Mouse (Mus musculus): ENCODE results near the gene Dido1. TPM values are rescaled to one million over a fixed set of nuclear protein-coding genes. Genes with fewer than 3 reads are reported as not detected.

The Dido1 gene
- polyA plus RNA-seq, 1 experiment from 2014 or later = 31.7 TPM

DNA sequence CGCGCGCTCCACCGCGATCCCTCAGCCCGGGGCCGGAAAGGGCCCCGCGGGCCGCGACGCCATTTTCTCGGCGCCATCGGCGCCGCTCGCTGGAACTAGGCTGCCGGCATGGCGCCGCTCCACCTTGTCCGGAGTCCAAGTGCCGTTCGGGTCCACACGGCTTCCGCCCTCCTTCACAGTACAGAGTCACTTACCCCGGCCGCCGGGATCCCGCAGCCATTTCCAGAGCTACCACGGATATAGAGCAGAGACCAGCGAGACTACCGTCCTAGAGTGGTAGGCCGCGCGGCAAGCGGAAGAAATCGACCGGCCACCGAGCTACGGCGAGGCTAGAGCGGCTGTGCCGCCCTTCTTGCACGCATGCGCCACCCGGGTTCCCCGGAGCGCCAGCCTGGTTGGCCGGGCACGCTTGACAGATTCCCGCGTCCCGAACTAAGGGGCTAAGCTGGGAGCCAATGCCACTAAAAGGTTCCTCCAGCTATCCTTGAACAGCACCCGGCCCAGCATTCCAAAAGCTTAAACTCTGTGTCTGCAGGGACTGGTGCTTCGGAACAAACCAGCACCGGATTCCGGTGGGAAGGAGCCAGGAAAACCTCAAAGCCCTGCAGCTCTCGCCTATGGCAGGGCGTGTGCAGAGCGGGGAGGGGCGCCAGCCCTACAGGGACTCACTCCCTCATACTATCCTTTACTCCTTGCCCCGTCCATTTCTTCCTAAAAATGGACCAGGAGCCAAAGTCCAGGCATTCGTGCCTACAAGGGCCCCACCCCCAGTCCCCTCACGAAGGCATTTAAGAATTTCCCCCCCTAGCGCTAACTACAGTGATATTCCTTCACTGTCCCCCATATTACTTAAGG lies 7.8 kb downstream of the Dido1 start:
- peak; percentile 94 for ATAC-seq (ENCODE audit: borderline replicate concordance, extremely low read depth, low FRiP score, low TSS enrichment)
- no peaks in the 10 kb centered on the region for H3K36me3 ChIP-seq
- 0% methylated on average over 66 of the region's 66 CpGs for WGBS
- peak overlapping the region; percentile 88 for H3K4me2 ChIP-seq
- no peaks in the 10 kb centered on the region for H3K27me3 ChIP-seq
- peaks cover 44% of the 10 kb centered on the region for H3K4me1 ChIP-seq
- peak overlapping the region; percentile 90 for H3K27ac ChIP-seq
- H3K9me3 ChIP-seq = no peaks in the 10 kb centered on the region
- peak overlapping the region; percentile 88 for H3K4me3 ChIP-seq
- peak overlapping the region; percentile 96 for H3K9ac ChIP-seq

DNA sequence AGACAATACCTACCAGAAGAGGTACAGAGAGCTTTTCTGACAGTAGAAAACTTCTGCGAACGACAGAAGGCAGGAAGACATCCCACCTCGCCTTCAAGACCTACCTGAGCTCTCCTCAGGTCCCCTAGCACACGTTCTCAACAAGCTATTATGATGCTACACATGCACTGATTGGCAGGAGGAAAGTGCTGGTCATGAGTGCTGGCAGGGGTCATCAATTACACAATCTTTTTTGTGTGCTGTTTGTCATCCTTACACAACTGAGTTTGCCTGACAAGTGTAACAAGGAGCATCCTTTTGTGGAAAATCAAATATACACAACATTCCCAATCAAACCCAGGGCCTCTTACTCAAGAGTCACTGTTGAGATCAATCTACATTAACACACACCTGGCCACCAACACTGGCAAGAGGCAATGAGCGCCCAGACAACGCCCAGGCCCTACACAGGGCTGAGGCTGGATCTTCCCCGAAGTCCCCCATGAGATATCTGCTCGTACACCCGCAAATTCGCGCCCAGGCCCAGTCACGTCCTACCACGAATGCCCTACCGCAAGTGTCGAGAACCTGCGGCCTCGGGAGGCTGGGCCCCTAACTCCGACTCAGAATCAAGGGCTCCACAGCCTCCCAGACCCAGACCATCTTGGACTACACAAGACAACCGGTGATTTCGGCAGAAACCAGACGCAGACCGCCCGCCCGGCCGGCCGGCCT lies 8.6 kb downstream of the Dido1 start:
- H3K27me3 ChIP-seq = no peaks in the 10 kb centered on the region
- peak overlapping the region; percentile 90 for H3K27ac ChIP-seq
- peaks cover 44% of the 10 kb centered on the region for H3K4me1 ChIP-seq
- peak overlapping the region; percentile 88 for H3K4me3 ChIP-seq
- H3K4me2 ChIP-seq = peak overlapping the region; percentile 88
- peak overlapping the region; percentile 96 for H3K9ac ChIP-seq
- peak; percentile 9; the same call in 1 of the 2 replicates for ATAC-seq (ENCODE audit: borderline replicate concordance, extremely low read depth, low FRiP score, low TSS enrichment)
- H3K9me3 ChIP-seq = no peaks in the 10 kb centered on the region
- no peaks in the 10 kb centered on the region for H3K36me3 ChIP-seq
- 3% methylated on average over 26 of the region's 26 CpGs for WGBS

DNA sequence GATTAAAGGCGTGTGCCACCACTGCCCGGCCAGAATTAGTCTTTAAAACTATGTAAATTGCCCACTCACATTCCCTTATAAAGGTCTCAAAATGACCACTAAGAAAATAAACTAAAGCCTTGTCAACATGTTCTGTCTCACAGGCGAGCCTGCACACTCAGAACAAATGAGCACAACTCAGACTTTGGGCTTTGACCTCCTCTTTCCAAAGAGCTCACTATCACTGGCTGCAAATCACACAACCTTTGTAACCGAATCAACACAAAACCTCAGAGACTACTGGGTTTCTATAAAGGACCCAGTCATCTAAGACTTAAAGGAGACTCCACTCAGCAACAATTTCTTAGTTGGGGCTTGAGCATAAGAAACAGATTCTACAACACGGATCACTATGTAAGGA lies 9.3 kb downstream of the Dido1 start:
- Histone ChIP-seq H3K9me3 (no peaks in the 10 kb centered on the region), H3K36me3 (no peaks in the 10 kb centered on the region), H3K4me2 (peak overlapping the region; percentile 88), H3K4me3 (peak overlapping the region; percentile 88), H3K4me1 (peaks cover 44% of the 10 kb centered on the region), H3K27ac (no peak overlapping the region), H3K27me3 (no peaks in the 10 kb centered on the region), H3K9ac (peak overlapping the region; percentile 96; the same call in 1 of the 2 replicates)
- no peak for ATAC-seq (ENCODE audit: borderline replicate concordance, extremely low read depth, low FRiP score, low TSS enrichment)
- WGBS = 67% methylated on average over 5 of the region's 5 CpGs

DNA sequence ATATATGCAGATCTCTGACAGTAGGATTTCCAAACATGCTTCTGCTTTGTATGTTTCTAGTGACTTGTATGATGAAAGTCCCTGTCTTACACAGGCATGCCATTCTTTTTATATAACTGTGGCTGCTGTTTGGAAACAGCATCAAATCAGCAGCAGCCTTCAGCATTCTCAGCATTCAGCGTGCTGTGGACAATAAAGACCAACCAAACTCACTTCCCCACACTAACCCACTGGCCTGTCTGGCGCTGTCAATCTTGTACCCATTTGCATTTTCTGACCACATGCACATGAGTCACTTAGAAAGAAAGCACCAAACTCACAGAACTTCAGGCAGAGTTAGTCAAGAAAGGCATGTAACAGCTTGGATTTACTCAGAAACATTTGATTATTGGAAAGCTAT lies 14.6 kb downstream of the Dido1 start:
- peaks cover 10% of the 10 kb centered on the region for H3K36me3 ChIP-seq
- no peak overlapping the region for H3K4me3 ChIP-seq
- H3K9me3 ChIP-seq = no peaks in the 10 kb centered on the region
- 87% methylated on average over 2 of the region's 2 CpGs for WGBS
- peaks cover 18% of the 10 kb centered on the region for H3K4me1 ChIP-seq
- no peak for ATAC-seq (ENCODE audit: borderline replicate concordance, extremely low read depth, low FRiP score, low TSS enrichment)
- H3K4me2 ChIP-seq = no peak overlapping the region
- H3K27me3 ChIP-seq = no peaks in the 10 kb centered on the region
- no peak overlapping the region for H3K27ac ChIP-seq
- no peak overlapping the region for H3K9ac ChIP-seq

DNA sequence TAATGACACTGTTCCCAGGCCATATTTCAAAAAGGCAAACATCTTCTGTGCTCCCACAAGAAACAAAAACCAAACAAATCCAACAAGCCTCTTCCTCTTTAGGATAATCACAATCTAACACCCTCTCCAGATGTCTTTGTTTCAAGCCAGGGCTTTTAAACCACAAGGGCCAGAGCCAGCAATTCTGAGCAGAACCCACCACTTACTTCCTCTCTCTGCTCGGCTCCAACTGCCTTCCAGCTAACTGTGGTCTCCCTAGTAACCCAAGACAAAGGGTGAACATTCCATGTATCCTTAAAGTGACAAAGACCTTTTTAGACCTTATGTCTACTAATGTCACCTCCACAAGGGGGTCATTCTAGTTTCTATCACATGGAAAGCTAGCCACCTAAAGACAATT lies 17.2 kb downstream of the Dido1 start:
- no peaks in the 10 kb centered on the region for H3K27me3 ChIP-seq
- ATAC-seq (ENCODE audit: borderline replicate concordance, extremely low read depth, low FRiP score, low TSS enrichment) = no peak; the same call in 1 of the 2 replicates
- no peak overlapping the region for H3K9ac ChIP-seq
- H3K4me2 ChIP-seq = no peak overlapping the region
- WGBS = 3% methylated on average over 1 of the region's 1 CpGs
- no peak overlapping the region for H3K27ac ChIP-seq
- H3K36me3 ChIP-seq = peaks cover 35% of the 10 kb centered on the region
- H3K4me3 ChIP-seq = no peak overlapping the region
- no peaks in the 10 kb centered on the region for H3K9me3 ChIP-seq
- H3K4me1 ChIP-seq = peaks cover 9% of the 10 kb centered on the region

DNA sequence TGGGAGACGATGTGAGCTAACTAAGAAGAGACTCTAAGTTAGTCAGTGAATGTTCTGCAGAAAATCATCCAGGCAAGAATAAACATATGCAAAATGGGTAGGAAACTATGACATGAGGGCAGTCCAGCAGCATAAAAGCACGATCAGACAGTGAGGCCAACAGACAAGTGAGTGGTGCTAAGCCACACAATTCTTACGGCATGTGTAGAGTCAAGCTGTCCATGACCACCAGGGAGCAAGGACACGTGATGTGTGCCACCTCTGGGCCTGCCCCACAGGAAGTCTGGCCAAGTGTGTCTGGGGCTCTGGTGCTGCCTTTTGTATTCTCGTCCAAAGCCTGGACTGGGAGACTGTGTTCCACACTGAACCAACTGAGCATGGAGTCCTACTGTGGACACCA lies 20.0 kb downstream of the Dido1 start:
- Histone ChIP-seq H3K27me3 (no peaks in the 10 kb centered on the region), H3K9ac (no peak overlapping the region), H3K27ac (no peak overlapping the region), H3K4me1 (peaks cover 9% of the 10 kb centered on the region), H3K4me3 (no peak overlapping the region), H3K4me2 (no peak overlapping the region), H3K36me3 (peaks cover 63% of the 10 kb centered on the region), H3K9me3 (no peaks in the 10 kb centered on the region)
- WGBS = 81% methylated on average over 5 of the region's 5 CpGs
- ATAC-seq (ENCODE audit: borderline replicate concordance, extremely low read depth, low FRiP score, low TSS enrichment) = no peak

DNA sequence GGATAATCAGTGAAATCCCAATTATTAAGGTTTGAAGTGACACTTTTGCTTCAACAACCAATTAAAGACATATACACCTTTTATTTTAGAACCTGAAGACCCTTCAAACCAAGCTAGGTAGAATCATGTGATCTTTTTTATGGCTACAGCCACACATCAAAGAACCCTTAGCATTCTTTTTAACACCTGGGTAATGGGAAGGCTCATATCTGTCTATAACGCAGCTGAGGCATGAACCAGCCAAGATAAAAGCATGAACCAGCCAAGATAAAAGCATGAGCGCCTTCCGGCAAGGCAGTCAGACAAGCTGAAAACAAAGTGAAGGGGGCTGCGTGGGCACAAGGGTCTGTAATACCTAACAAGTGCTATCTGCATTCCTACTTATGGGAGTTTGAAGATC lies 25.8 kb downstream of the Dido1 start:
- H3K36me3 ChIP-seq = peaks cover 86% of the 10 kb centered on the region
- no peaks in the 10 kb centered on the region for H3K27me3 ChIP-seq
- H3K27ac ChIP-seq = no peak overlapping the region
- H3K9ac ChIP-seq = no peak overlapping the region
- WGBS = 88% methylated on average over 4 of the region's 4 CpGs
- no peak for ATAC-seq (ENCODE audit: borderline replicate concordance, extremely low read depth, low FRiP score, low TSS enrichment)
- H3K4me3 ChIP-seq = no peak overlapping the region
- H3K4me1 ChIP-seq = no peaks in the 10 kb centered on the region
- H3K4me2 ChIP-seq = no peak overlapping the region
- no peaks in the 10 kb centered on the region for H3K9me3 ChIP-seq

DNA sequence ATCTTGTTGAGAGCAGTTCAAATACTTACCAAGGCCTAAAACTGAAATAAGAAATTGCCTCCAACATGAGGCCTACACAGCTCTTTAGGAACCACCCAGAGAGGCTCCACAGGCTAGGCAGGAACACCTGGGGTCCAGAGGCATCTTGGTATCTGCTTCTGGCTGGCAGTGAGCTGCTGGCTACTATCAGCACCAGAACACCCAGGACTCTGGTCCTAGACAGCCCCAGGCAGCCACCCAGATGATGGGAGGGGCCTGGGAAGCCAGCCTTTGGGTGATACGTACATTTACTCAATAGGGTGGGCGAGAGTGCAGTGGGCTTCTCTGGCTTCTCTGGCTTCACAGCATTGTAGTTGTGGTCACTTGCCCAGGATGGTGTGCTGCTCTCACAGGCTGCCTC lies 26.3 kb downstream of the Dido1 start:
- Histone ChIP-seq H3K4me3 (no peak overlapping the region), H3K4me1 (no peaks in the 10 kb centered on the region), H3K27me3 (no peaks in the 10 kb centered on the region), H3K27ac (no peak overlapping the region), H3K9ac (no peak overlapping the region), H3K36me3 (peaks cover 81% of the 10 kb centered on the region), H3K9me3 (no peaks in the 10 kb centered on the region), H3K4me2 (no peak overlapping the region)
- ATAC-seq (ENCODE audit: borderline replicate concordance, extremely low read depth, low FRiP score, low TSS enrichment) = no peak
- WGBS = 93% methylated on average over 2 of the region's 2 CpGs

DNA sequence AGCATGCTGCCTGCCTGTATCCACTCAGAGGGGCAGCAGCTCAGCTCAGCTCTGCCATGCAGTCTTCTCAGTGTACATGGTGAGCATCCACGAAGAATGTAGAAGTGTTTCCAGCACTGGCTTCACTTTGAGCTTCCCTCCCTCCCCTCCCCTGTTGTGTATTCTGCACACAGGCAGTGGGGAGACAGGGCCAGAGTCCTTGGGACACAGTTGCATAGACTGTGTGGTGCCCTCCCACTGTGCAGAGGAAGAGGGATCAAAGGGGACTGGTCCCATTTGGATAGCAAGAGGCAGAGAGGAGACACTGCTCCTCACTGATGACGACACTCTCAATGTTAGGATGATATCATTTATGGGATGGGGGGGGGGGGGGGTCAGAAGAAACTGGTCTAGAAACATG lies 28.6 kb downstream of the Dido1 start:
- ATAC-seq (ENCODE audit: borderline replicate concordance, extremely low read depth, low FRiP score, low TSS enrichment) = no peak
- H3K9me3 ChIP-seq = no peaks in the 10 kb centered on the region
- peaks cover 58% of the 10 kb centered on the region for H3K36me3 ChIP-seq
- H3K27ac ChIP-seq = no peak overlapping the region
- H3K9ac ChIP-seq = no peak overlapping the region
- no peak overlapping the region for H3K4me2 ChIP-seq
- no peaks in the 10 kb centered on the region for H3K27me3 ChIP-seq
- H3K4me1 ChIP-seq = no peaks in the 10 kb centered on the region
- no peak overlapping the region for H3K4me3 ChIP-seq
- WGBS = 48% methylated on average over 2 of the region's 2 CpGs

DNA sequence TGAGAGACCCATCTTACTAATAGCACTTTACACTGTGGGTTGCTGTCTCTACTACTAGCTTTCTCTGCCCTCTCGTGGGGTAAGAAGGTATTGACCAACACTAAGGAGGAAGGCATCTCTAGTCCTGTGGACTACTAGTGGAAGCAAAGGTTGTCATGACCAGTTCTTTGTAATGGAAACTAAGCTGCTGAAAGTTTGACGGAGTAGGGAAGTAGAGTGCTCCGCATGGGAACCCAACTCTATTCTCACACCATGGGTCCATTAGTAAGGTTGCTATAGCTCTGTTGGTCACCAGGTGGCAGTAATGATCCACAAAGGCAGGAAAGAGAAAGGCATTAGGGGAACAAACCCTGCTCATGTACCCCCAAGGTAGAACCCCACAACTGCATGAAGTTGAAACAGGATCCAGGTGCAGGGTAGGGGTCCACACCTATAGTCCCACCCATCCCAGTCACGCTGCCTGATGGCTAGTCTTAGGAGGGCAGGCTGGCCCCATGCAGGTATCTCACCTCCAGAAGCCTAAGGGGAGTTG lies 31.1 kb downstream of the Dido1 start:
- Histone ChIP-seq H3K9ac (no peak overlapping the region), H3K36me3 (peaks cover 45% of the 10 kb centered on the region), H3K9me3 (no peaks in the 10 kb centered on the region), H3K4me3 (no peak overlapping the region), H3K4me2 (no peak overlapping the region), H3K27ac (no peak overlapping the region), H3K4me1 (no peaks in the 10 kb centered on the region), H3K27me3 (no peaks in the 10 kb centered on the region)
- ATAC-seq (ENCODE audit: borderline replicate concordance, extremely low read depth, low FRiP score, low TSS enrichment) = peak; percentile 47
- WGBS = 24% methylated on average over 4 of the region's 4 CpGs

DNA sequence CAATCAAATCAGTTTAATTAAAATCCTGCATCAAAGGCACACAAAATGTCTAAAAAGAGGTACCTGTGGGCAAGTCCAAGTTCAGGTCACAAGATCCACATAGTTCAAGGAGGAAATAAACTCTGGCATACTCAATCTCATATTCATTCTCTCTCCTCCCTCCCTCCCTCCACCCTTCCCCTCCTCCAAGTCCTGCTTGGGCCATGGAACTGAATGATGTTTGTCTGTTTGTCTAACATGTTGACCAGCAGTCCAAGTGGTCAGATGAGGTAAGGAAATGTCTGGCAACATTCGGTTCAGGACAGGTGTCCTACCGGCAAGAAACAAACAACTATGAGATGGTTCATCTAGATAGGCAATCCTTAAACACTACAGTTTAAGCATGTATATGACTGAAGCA lies 33.1 kb downstream of the Dido1 start:
- H3K9me3 ChIP-seq = no peaks in the 10 kb centered on the region
- H3K4me1 ChIP-seq = no peaks in the 10 kb centered on the region
- no peaks in the 10 kb centered on the region for H3K27me3 ChIP-seq
- no peak overlapping the region for H3K27ac ChIP-seq
- no peak overlapping the region for H3K4me2 ChIP-seq
- no peak for ATAC-seq (ENCODE audit: borderline replicate concordance, extremely low read depth, low FRiP score, low TSS enrichment)
- no peak overlapping the region for H3K4me3 ChIP-seq
- WGBS = 79% methylated on average over 2 of the region's 2 CpGs
- peaks cover 44% of the 10 kb centered on the region for H3K36me3 ChIP-seq
- no peak overlapping the region for H3K9ac ChIP-seq

DNA sequence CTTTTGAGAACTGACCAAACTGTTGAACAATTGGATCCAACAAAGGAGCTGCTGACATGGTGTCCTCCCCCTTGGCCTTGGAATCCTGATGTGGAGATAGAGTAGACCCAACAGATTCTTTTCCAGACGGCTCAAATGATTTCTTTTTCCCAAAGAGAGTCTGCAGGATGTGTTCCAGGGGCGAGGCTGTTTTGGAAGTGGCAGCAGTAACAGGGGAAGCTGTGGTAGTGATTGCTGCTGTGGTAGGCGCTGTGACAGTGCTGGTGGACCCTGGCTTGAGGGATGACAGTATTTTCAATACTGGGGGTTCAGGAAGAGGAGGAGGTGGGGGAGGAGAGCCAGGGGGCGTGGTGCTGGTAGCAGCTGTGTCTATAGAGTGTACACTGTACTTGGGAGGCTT lies 47.8 kb downstream of the Dido1 start:
- peaks cover 22% of the 10 kb centered on the region for H3K36me3 ChIP-seq
- ATAC-seq (ENCODE audit: borderline replicate concordance, extremely low read depth, low FRiP score, low TSS enrichment) = no peak
- 78% methylated on average over 4 of the region's 4 CpGs for WGBS

More for the DNA sequence above, 47.8 kb downstream of the Dido1 start:
- Histone ChIP-seq H3K4me3 (no peak overlapping the region), H3K4me2 (no peak overlapping the region), H3K27ac (no peak overlapping the region), H3K9ac (no peak overlapping the region), H3K9me3 (no peaks in the 10 kb centered on the region), H3K27me3 (no peaks in the 10 kb centered on the region), H3K4me1 (no peaks in the 10 kb centered on the region)
